Mouse (Mus musculus) induced T-regulatory cell, adult 2 months (primary cell): Measurements from ENCODE around the gene Map1b.

Source experiments
- DNase-seq: peaks from one replicate; pipeline ENCODE4 v3.0.0-alpha.2; 2012; ENCODE audit warnings: low read depth

Map1b gene

GRCm38 (mm10) chr13:99447403-99448199 is 68.7 kb downstream of the Map1b start:
- DNase-seq: no peak

GRCm38 (mm10) chr13:99447002-99447401 is 69.3 kb downstream of the Map1b start:
- no peak for DNase-seq

- no peak for DNase-seq
These were observed 71.5 kb downstream of the Map1b start for GRCm38 (mm10) chr13:99444880-99445279.

- no peak for DNase-seq
These were observed 71.9 kb downstream of the Map1b start for GRCm38 (mm10) chr13:99444431-99444871.

GRCm38 (mm10) chr13:99443484-99444175 is 72.7 kb downstream of the Map1b start:
- DNase-seq: no peak

GRCm38 (mm10) chr13:99442434-99443249 is 73.7 kb downstream of the Map1b start:
- no peak for DNase-seq

GRCm38 (mm10) chr13:99441700-99442433 is 74.5 kb downstream of the Map1b start:
- no peak for DNase-seq

GRCm38 (mm10) chr13:99440228-99440627 is 76.1 kb downstream of the Map1b start:
- DNase-seq: no peak

- no peak for DNase-seq
These were observed 77.0 kb downstream of the Map1b start for GRCm38 (mm10) chr13:99439357-99439756.

- DNase-seq: no peak
These were observed 79.3 kb downstream of the Map1b start for GRCm38 (mm10) chr13:99437051-99437450.

GRCm38 (mm10) chr13:99434494-99434893 is 81.8 kb downstream of the Map1b start:
- DNase-seq: no peak

GRCm38 (mm10) chr13:99433068-99434008 is 83.0 kb downstream of the Map1b start:
- DNase-seq: no peak

GRCm38 (mm10) chr13:99423581-99423980 is 92.8 kb downstream of the Map1b start:
- DNase-seq: no peak

GRCm38 (mm10) chr13:99416601-99417000 is 99.7 kb downstream of the Map1b start:
- no peak for DNase-seq

- no peak for DNase-seq
These were observed 102.0 kb downstream of the Map1b start for GRCm38 (mm10) chr13:99414352-99414742.

GRCm38 (mm10) chr13:99413481-99414351 is 102.6 kb downstream of the Map1b start:
- DNase-seq: no peak

- no peak for DNase-seq
These were observed 103.8 kb downstream of the Map1b start for GRCm38 (mm10) chr13:99412477-99413080.

GRCm38 (mm10) chr13:99411761-99412160 is 104.6 kb downstream of the Map1b start:
- DNase-seq: no peak
